Mouse (Mus musculus): ENCODE measurements around the gene Pnlip. TPM values are rescaled to one million over a fixed set of nuclear protein-coding genes. Genes with fewer than 3 reads are reported as not detected.

The Pnlip gene
- polyA plus RNA-seq (2014; fragmentation: Illumina TruSeq; extraction: RNeasy Lipid Tissue Mini Kit (QIAGEN cat#74804); ENCODE audit: low read depth, low replicate concordance), result 0.62 TPM

GRCm38 (mm10) chr19:58652198-58652597, at the start of gene Pnlip:
TSS of gene Pnlip (plus strand) at chr19:58652498.

GRCm38 (mm10) chr19:58728445-58729031, 76.2 kb downstream of the Pnlip start, which contains the start of gene Pnliprp1:
TSS of gene Pnliprp1 (plus strand) at chr19:58728887.

Other genes starting within 250 kb of the Pnlip start
- 107 TPM for gene Gfra1, start 196.6 kb upstream of the Pnlip start, polyA plus RNA-seq (2014; fragmentation: Illumina TruSeq; extraction: RNeasy Lipid Tissue Mini Kit (QIAGEN cat#74804); ENCODE audit: low read depth, low replicate concordance)
- 0.68 TPM for gene Ccdc172, start 140.5 kb upstream of the Pnlip start, polyA plus RNA-seq (2014; fragmentation: Illumina TruSeq; extraction: RNeasy Lipid Tissue Mini Kit (QIAGEN cat#74804); ENCODE audit: low read depth, low replicate concordance)
- 0.30 TPM for gene Pnliprp1, start 76.4 kb downstream of the Pnlip start, polyA plus RNA-seq (2014; fragmentation: Illumina TruSeq; extraction: RNeasy Lipid Tissue Mini Kit (QIAGEN cat#74804); ENCODE audit: low read depth, low replicate concordance)
- not detected for gene Pnliprp2, start 107.2 kb downstream of the Pnlip start, polyA plus RNA-seq (2014; fragmentation: Illumina TruSeq; extraction: RNeasy Lipid Tissue Mini Kit (QIAGEN cat#74804); ENCODE audit: low read depth, low replicate concordance)
- 8.7 TPM for gene 1700019N19Rik, start 142.0 kb downstream of the Pnlip start, polyA plus RNA-seq (2014; fragmentation: Illumina TruSeq; extraction: RNeasy Lipid Tissue Mini Kit (QIAGEN cat#74804); ENCODE audit: low read depth, low replicate concordance)